Mouse (Mus musculus) cerebellum, adult 18-20 months (tissue): ENCODE results near the gene Crisp3.
"Not testable (repeated sequence)": the region's sequence is repeated elsewhere in the genome, so short reads cannot be mapped to it uniquely, and the experiment has no call there.

ENCODE experiments used
- DNase-seq, 2 experiments: peaks; one replicate each; pipeline ENCODE4 v3.0.0; 2021

Gene Crisp3

DNA sequence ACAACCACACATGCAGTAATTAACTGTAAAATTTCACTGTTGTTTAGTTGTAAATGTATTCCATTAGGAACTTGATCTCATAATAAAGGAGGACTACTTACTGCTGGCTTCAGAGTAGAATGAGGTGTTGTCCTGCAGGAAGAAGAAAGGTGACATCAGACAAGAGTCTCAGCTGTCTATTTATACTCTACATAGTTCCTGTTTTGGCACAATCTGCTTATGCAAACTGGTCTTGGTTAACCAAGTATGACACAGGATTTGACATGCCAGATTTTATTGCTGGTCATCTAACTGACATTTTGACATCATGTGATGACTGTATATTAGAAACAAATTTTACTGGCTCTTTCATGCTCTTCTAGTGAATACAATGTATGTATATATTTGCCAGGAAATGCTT, at the start of gene Crisp3:
Gene Crisp3, minus strand, starts transcription at position 154 of the 400 bp plus-strand sequence.
- DNase-seq = no peak

GRCm38 (mm10) chr17:40285435-40285834, 43.3 kb upstream of the Crisp3 start:
- no peak for DNase-seq

GRCm38 (mm10) chr17:40275519-40275918, 33.4 kb upstream of the Crisp3 start:
- no peak for DNase-seq

DNA sequence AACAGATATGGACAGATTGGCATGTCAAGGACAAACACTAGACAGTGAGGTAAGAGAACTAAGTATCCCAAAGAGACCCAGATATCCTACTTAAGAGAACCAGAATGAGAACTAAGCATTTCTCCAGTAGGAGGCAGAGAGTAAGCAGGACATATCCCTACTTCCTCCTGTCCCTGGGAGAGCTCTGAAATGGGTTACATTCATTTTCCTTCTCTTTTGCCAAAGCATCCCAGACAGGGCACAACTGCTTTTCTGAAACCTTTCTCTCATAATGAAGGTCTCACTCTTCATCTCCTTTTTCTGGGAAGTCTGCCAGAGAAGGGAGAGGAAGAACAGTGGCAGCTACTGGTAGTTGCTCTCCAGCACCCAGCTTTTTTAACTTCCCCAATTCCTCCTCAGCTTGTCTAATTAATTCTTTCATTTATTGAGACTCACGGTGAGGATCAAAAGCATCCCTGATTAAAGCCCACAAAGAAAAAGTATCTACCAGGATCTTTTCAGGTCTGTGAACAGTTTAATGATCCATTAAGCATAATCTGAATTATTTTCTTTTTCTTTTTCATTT, 32.9 kb upstream of the Crisp3 start:
- DNase-seq = no peak

DNA sequence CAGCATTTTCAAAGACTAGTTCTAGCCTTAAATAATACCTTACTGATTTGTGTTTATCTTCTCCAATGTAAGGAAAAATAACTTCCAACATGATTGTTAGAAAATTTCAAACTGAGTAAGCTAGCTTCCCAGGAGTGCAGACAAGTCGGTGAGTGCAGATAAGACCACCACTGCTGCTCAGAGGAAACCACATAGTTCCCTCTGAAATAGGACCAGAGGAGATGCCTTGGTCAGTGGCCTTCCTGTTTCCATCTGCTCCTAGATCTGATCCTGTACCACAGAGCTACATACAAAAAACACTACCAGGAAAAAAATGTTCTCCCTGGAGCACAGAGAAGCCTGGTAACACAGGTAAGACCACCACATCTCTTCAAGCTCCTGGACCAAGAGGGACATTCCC, 10.4 kb upstream of the Crisp3 start:
- DNase-seq = no peak

DNA sequence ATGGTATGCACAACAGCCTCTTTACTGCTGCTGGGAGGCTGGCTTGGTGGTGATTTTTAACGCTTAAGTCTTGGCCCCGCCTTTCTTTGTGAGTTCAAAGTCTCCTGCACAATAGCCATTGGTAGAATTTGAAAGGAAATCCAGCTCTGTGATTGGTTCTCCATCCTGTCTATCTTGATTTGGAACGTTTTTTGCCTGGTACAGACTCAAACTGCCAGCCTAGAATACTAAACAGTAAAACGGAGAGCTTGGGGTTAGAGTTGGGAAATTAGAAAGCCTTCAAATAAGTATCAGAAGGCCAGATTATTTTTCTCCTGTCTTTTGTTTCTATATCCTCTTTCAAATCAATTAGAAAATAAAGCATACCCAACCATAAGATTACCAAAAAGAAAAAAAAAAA, 33.5 kb downstream of the Crisp3 start, which contains the start of gene Pgk2:
Gene Pgk2, minus strand, starts transcription at position 101 of the 400 bp plus-strand sequence.
- DNase-seq = no peak

GRCm38 (mm10) chr17:40201803-40202202, 40.3 kb downstream of the Crisp3 start:
- not testable (repeated sequence) for DNase-seq

GRCm38 (mm10) chr17:40190192-40190591, 51.9 kb downstream of the Crisp3 start:
- DNase-seq = not testable (repeated sequence)
